Mouse (Mus musculus) cerebellum, adult (tissue): ENCODE data around the gene Tmem242.

Experiments
- ATAC-seq: cut with Nextera tagmentation; 2 replicates; pipeline ENCODE4 v1.9.2; 2017; ENCODE audit warnings: mild to moderate bottlenecking, moderate library complexity, mixed read lengths; ENCODE audit not compliant: insufficient number of reproducible peaks, low FRiP score, low TSS enrichment

Tmem242 gene

DNA sequence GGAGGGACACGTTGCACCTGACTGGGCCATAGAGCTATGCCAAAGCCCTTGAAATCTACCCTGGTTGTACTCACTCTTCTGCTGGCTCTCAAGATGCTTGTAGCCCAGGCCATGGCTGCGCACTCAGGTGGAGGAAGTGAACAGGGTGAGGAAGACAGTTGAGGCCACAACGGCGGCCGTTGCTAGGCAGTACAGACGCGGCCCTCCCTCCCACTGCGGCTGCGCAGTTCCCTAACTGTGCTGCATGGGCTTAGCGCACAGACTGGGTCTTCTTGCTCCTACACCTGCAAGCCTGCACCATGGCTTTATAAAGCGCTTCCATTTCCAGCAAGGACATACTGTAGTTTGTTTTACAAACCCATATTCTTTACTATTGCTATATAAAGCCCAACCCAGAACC lies 21.5 kb downstream of the Tmem242 start, which contains the start of gene Ldhal6b:
Gene Ldhal6b, minus strand, starts transcription at position 223 of the 400 bp plus-strand sequence.
- ATAC-seq: no peak

- no peak for ATAC-seq
These were observed 23.5 kb downstream of the Tmem242 start for GRCm38 (mm10) chr17:5416518-5416917.

- ATAC-seq: no peak
These were observed 26.0 kb downstream of the Tmem242 start for GRCm38 (mm10) chr17:5414041-5414440.

DNA sequence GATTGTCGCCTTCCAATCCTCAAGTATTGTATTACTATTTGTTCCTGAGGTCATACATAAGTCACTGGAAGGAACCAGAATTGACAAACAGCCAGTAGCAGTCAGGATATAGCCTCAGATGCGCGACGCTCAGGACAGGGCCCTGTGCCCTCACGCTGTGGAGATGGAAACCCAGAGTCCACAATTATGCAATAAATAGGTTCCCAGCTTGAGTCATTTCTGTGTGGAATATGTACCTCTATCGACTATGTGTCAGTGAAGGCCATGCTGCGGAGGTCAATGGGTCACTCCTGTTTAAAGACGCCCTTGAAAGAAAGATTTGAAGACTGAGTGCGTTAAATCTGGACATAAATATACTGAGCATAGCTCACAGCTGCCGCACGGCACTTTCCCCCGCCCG lies 26.7 kb downstream of the Tmem242 start:
- no peak for ATAC-seq

- no peak for ATAC-seq
These were observed 27.3 kb downstream of the Tmem242 start for GRCm38 (mm10) chr17:5412740-5413139.

- no peak for ATAC-seq
These were observed 27.8 kb downstream of the Tmem242 start for GRCm38 (mm10) chr17:5412301-5412700.

DNA sequence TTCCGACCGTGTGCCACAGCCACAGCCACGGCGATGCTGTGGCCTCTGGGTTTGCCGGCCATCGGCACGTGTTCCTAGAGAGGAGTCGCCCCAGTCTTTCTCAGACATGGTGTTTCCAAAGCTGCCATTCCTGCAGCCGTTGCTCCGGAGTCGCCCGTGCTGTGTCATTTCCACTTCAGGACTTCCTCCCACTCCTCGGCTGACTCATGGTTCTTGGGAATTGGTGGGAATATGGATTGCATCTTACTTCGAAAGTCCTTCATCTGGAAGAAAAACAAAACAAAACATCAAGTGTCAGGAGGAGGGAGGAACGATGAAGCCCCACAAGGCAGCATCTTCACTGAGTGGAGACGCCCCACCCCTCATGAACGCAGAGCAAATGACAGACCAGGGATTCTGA lies 28.9 kb downstream of the Tmem242 start:
- ATAC-seq: no peak

- no peak for ATAC-seq
These were observed 29.7 kb downstream of the Tmem242 start for GRCm38 (mm10) chr17:5410336-5410735.

DNA sequence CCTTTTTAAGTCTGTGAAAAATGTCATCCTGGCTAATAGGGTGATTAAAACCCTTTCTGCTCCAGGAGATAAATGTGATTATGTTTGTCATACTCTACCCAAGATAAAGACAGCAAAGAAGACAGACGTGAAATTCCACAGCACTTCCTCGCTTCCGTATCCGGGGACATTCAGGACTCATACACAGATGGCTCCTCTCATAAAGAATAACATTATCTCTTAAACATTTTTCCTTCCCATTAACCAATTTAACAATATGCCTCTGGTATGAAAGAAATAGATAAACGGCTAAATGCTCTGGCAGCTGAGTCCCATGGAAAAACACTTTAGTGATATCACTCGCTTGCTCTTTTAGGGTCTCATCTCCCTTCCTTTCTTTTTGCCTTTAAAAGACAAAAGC lies 33.0 kb downstream of the Tmem242 start:
- ATAC-seq: no peak

DNA sequence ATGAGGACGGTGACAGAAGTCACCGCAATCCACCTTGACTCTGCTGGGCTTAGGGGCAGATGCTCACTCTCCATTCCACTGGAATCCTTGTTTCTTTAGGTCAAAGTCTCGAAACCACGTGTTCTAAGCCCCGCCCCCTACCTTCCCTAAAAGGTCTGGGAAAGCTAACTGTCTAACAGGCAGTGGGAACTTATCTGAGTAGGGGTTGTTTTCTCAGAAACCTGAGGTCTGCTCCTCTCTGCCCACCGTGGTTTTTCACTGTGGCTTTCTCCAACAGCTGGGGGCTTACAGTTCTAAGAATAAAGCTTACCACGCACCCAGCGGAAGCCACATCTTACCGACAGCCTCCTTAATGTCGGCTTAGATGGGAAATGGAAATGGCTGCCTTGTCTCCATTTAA lies 33.5 kb downstream of the Tmem242 start:
- no peak for ATAC-seq

DNA sequence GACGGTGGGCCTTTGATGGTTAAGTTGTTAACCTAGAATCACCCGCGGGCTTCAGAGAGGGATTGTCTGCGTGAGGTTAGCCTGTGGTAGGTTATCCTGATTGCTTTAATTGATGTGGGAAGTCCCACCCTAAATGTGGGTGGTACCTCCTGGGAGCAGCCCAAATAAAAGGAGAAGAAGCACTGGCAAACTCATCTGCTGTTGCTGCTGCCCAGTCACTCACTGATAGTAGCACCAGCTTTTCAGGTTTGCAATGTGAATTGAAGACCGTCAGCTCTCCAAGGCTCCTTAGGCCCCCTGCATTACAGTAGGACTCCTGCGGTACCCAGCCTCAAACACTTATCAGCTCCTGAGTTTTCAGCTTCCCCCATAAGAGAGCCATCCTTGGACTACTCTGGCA lies 36.2 kb downstream of the Tmem242 start:
- ATAC-seq: no peak

DNA sequence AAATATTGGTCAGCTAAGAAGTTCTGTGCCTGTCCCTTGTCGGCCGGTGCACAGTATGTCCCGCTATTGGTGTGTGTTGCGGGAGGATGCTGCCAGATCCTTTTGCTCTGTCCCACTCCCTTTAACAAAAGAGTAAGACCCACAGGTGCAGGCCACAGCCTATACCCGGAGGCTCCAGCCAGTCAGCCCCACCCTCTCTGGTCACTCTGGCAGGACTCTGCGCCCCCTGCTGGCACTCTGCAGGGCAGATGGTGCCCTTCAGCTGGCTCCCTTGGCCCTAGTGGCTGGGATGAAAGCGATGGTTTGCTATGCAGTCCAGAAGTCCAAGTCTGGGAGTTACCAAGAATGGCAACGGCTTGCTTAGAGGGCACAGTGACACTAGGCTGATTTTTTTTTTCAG lies 37.4 kb downstream of the Tmem242 start:
- peak; percentile 84 for ATAC-seq

GRCm38 (mm10) chr17:5402069-5402468 lies 38.0 kb downstream of the Tmem242 start:
- ATAC-seq: no peak

DNA sequence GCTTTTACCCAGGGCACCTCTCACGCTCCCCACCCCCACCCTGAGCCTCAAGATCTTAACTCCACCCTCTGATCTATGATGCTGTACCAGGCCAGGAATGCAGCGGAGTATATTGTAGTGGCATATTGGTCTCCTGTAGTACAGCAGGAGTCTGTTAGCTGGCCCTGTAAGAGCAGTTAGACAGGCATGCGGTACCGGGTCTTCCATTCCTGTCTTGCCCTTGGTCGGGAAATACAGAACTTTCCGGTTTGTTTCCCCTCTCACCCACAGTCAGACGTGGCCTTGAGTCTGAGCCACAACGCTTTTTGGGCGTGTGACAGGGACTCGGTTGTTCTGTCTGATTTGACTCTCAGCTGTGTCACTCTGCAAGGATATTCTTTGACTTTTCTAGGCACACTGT lies 38.8 kb downstream of the Tmem242 start:
- ATAC-seq: no peak

DNA sequence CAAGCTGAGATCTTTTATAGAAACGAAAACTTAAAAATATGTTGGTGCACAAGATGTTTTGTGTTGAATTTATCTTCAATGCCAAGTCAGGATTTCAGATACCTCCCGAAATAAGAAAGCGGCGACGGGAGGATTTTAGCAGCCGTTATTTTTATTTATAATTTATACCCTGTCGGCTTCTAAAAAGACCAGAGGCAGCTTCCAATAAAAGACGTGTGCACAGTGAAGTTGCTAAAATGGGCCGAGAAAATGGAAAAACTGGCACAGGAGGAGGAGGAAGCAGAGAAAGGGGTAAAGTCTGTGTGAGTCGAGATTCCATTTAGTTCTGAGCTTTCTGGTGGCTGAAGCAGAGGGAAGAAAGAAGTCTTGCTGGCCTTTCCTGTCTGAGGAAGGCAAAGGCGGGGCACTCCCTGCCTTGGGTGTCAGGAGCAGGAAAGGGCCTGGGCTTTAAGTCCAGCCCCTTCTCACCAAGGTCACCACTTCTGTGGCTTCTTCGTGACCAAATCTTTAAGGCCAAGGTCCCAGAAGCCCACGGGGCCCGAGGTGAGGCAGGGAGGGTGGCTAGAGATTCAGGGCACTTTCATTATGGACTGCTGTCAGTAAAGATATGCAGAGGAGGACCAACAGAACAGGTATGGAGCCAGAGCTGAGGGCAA lies 39.5 kb downstream of the Tmem242 start:
- ATAC-seq: no peak

- ATAC-seq: peak; percentile 49
These were observed 42.7 kb downstream of the Tmem242 start for GRCm38 (mm10) chr17:5397148-5398007.

DNA sequence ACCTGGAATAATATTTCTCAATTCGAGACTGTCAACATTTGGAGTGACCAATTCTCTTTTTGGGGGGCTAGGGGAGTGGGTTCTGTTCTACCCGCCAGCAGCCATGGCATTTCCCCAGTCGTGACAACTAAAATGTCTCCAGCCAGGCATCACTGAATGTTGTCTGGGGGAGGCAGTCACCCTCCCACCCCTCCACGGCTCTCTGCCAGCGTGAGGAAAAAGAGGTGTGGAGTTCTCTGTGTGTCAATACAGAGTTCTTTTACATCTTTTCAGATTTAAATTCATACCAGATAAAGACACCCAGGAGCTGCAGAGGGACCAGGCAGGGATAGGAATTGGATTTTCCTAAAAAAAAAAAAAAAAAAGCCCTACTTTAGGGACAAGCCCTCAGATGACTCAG lies 43.8 kb downstream of the Tmem242 start:
- no peak for ATAC-seq

DNA sequence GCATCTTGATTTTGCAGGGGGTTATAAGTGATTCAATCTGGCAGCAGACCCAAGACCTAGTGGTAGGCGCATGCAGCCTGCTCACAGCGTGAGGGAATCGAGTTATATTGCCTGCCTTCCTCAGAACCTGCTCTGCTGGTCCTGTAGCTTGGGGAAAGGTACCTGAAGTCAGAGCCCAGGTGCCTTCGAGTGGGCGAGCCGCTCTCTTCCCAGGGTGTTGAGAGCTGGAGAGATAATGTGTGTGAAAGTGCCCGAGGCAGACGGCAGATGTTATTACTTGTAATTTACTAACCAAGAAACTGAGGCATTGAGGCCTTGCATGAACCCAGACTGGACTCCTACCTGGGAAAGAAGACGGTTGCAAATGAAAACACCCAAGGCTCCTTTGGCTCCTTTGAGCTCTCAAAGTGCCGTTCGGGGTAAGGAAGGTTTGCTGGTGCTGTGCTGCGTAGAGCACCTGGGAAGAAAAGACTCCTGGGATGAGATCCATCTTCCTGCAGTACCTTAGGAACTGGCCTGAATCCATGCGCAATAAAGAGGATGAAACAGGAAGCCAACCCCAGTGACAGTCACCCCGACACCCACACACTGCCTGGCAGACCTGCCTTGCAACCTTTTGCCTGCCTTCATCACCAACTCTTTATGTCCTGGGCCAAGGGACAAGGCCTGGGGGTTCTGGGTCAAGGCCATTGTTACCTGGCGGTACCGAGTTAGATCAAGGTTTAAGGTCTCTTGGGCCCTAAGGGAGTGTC lies 44.4 kb downstream of the Tmem242 start:
- no peak for ATAC-seq

DNA sequence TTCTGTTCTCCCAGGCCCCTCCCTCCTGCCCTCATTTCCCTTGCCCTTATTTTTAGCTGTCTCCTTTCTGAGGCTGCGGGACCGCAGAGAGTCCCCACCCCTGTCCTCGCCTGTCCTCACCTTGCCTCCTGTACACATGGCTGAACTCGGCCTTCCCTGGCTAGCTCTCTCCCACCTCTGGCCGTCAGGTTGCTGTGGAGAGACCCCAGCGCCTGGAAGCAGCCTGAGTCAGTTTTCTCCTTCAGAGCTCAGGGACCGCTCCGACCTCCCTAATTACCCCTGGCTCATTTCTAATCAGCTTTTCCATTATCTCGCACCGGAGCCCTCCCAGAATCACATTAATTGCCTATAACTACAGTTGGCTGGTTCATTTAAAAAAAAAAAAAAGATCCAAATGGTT lies 49.4 kb downstream of the Tmem242 start:
- no peak for ATAC-seq

GRCm38 (mm10) chr17:5388351-5388750 lies 51.7 kb downstream of the Tmem242 start:
- no peak for ATAC-seq

DNA sequence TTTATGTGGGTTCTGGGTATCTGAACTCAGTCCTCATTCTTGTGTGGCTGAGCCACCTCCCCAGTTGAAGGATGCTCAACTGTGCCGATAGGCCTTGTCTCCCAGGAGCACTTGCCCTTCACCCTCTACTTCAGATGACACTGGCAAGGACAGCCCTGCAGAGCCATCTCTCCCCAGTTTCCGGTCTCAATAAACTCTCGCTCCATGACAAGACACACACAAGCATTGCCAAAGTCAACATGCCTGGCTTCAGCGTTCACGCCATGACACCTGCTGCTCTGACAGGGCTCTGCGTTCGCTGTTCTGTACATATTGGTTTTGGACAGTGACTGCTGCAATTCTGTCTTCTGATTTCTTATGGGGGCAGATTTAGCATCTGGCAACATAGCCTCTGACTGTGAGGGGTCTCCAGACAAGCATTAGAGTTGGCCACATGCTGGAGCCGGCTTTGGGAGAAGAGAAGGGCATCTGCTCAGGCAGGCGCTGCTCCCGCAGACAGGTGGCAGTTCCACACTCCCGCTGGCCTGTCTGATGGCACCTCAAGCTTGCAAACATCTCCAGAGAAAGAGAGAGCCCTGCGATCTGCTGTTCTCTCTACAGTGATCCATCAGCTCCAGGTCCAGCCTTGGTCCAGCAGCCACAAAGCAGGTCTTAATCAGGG lies 53.0 kb downstream of the Tmem242 start:
- ATAC-seq: peak; percentile 70
